Mouse (Mus musculus) CH12.LX (cell line): Measurements from ENCODE around the gene Cdc42ep1. TPM values are rescaled to one million over a fixed set of nuclear protein-coding genes. Genes with fewer than 3 reads are reported as not detected.

Source experiments
- DNase-seq: peaks from one replicate; pipeline ENCODE4 v3.0.0-alpha.2; 2013; ENCODE audit errors: extremely low read depth
- H3K27ac ChIP-seq: 2 replicates; pipeline ENCODE4 v1.5.1; 2012; ENCODE audit warnings: low read depth, mild to moderate bottlenecking, control low read depth, moderate library complexity; ENCODE audit not compliant: insufficient read depth
- H3K27me3 ChIP-seq: replicated peaks from 2 replicates; pipeline ENCODE3; 2012; ENCODE audit warnings: inconsistent platforms
- H3K36me3 ChIP-seq, 2 experiments: replicated peaks in 1 of 2; 2 replicates each; pipeline versions ENCODE3 to v1.6.1; 2012; ENCODE audit warnings: inconsistent platforms in 1 of 2, low read length in 1 of 2, mild to moderate bottlenecking in 1 of 2, mixed read lengths in 1 of 2, moderate library complexity in 1 of 2; ENCODE audit not compliant: control insufficient read depth in 1 of 2, insufficient read depth in 1 of 2
- H3K4me1 ChIP-seq, 2 experiments: 2 replicates each; pipeline ENCODE4 v1.6.1; 2012; ENCODE audit warnings: inconsistent platforms in 1 of 2, moderate library complexity in 1 of 2; ENCODE audit not compliant: insufficient read depth in 2 of 2, control insufficient read depth in 1 of 2
- H3K4me2 ChIP-seq: 2 replicates; pipeline ENCODE4 v1.6.1; 2012; ENCODE audit warnings: low read depth, mild to moderate bottlenecking, control low read depth; ENCODE audit not compliant: poor library complexity, insufficient read depth, severe bottlenecking
- H3K4me3 ChIP-seq, 3 experiments: fragments of 150-350 bp in 1 of 3; sonication (generic) in 1 of 3; replicated peaks in 1 of 3; 2 replicates each; pipeline versions ENCODE3 to v1.5.1; 2011 to 2012; ENCODE audit warnings: low read depth in 2 of 3, low read length in 2 of 3, mild to moderate bottlenecking in 2 of 3, moderate library complexity in 2 of 3, control low read depth in 1 of 3, improper control_type of control experiment in 1 of 3, inconsistent platforms in 1 of 3, mixed read lengths in 1 of 3; ENCODE audit not compliant: poor library complexity in 1 of 3
- H3K79me2 ChIP-seq: replicated peaks from 2 replicates; pipeline ENCODE4 v1.6.1; 2012; ENCODE audit warnings: mild to moderate bottlenecking, moderate library complexity; ENCODE audit not compliant: control insufficient read depth, poor library complexity, insufficient read depth, severe bottlenecking; ENCODE audit errors: extremely low read depth
- H3K9ac ChIP-seq: 2 replicates; pipeline ENCODE4 v1.6.1; 2012; ENCODE audit warnings: low read depth, mild to moderate bottlenecking, control low read depth, moderate library complexity; ENCODE audit not compliant: insufficient read depth
- H3K9me3 ChIP-seq: replicated peaks from 2 replicates; pipeline ENCODE3; 2012; ENCODE audit warnings: low read length, inconsistent platforms, mixed read lengths
- BHLHE40 ChIP-seq: IDR thresholded peaks from 2 replicates; pipeline ENCODE4 v1.6.1; 2011; ENCODE audit warnings: mild to moderate bottlenecking, low read depth, low read length, improper control_type of control experiment
- CHD2 ChIP-seq: IDR thresholded peaks from 2 replicates; pipeline ENCODE4 v1.6.1; 2011; ENCODE audit warnings: low read length, improper control_type of control experiment
- CTCF ChIP-seq, 2 experiments: IDR thresholded peaks in 1 of 2; conservative IDR thresholded peaks in 1 of 2; 2 replicates each; pipeline ENCODE4 v1.5.1; 2011 to 2012; ENCODE audit warnings: low read depth in 2 of 2, low read length in 2 of 2, improper control_type of control experiment in 1 of 2, inconsistent platforms in 1 of 2, mild to moderate bottlenecking in 1 of 2, moderate library complexity in 1 of 2
- E2F4 ChIP-seq: IDR thresholded peaks from 2 replicates; pipeline ENCODE4 v1.6.1; 2011; ENCODE audit warnings: low read depth, low read length, improper control_type of control experiment; ENCODE audit not compliant: insufficient replicate concordance
- GABPA ChIP-seq: IDR thresholded peaks from 2 replicates; pipeline ENCODE4 v1.6.1; 2012; ENCODE audit warnings: low read depth, low read length, improper control_type of control experiment, inconsistent platforms; ENCODE audit not compliant: insufficient replicate concordance
- POLR2A ChIP-seq: IDR thresholded peaks from 2 replicates; pipeline ENCODE4 v1.6.1; 2011; ENCODE audit warnings: low read depth, mild to moderate bottlenecking, improper control_type of control experiment, low read length
- RAD21 ChIP-seq: IDR thresholded peaks from 2 replicates; pipeline ENCODE4 v1.6.1; 2011; ENCODE audit warnings: low read depth, mild to moderate bottlenecking, low read length, improper control_type of control experiment, moderate library complexity
- RCOR1 ChIP-seq: conservative IDR thresholded peaks from 2 replicates; pipeline ENCODE4 v1.6.1; 2012; ENCODE audit warnings: low read depth, mild to moderate bottlenecking, inconsistent platforms, low read length, improper control_type of control experiment
- SIN3A ChIP-seq: IDR thresholded peaks from 2 replicates; pipeline ENCODE4 v1.6.1; 2012; ENCODE audit warnings: low read length, improper control_type of control experiment, inconsistent platforms
- TBP ChIP-seq: conservative IDR thresholded peaks from 2 replicates; pipeline ENCODE4 v1.6.1; 2011; ENCODE audit warnings: low read depth, low read length, improper control_type of control experiment
- USF1 ChIP-seq: IDR thresholded peaks from 2 replicates; pipeline ENCODE4 v1.6.1; 2014; ENCODE audit warnings: low read depth, mild to moderate bottlenecking, inconsistent platforms, low read length, improper control_type of control experiment
- USF2 ChIP-seq: conservative IDR thresholded peaks from 2 replicates; pipeline ENCODE4 v1.6.1; 2011; ENCODE audit warnings: low read depth, low read length, improper control_type of control experiment
- ZC3H11A ChIP-seq: IDR thresholded peaks from 2 replicates; pipeline ENCODE4 v1.6.1; 2012; ENCODE audit warnings: low read depth, mild to moderate bottlenecking, inconsistent platforms, low read length, improper control_type of control experiment
- ZKSCAN1 ChIP-seq: IDR thresholded peaks from 2 replicates; pipeline ENCODE4 v1.6.1; 2012; ENCODE audit warnings: low read depth, inconsistent platforms, low read length, improper control_type of control experiment, borderline replicate concordance
- dilution Hi-C: fragments of 300-500 bp; cut with MboI; formaldehyde crosslinking; loops from 2 replicates; pipeline ENCODE4 v1.14.3; 2020; ENCODE audit warnings: low sequenced_read_pairs; ENCODE audit not compliant: extremely low pct_unique_long_range_greater_than_20kb, extremely low pct_ligation_motif_present
- in situ Hi-C: fragments of 300-500 bp; cut with MboI; formaldehyde crosslinking; loops from 3 replicates; pipeline ENCODE4 v1.14.3; 2019; ENCODE audit warnings: low sequenced_read_pairs, low pct_ligation_motif_present, low pct_unique_long_range_greater_than_20kb, mixed read lengths
- polyA plus RNA-seq: library from polyadenylated mRNA; unstranded; fragments of >175 nt; gene quantifications from 2 replicates; pipeline ENCODE4 v1.2.1, GENCODE M21; 2012; ENCODE audit warnings: low read depth; ENCODE audit not compliant: insufficient read length
- total RNA-seq, 2 experiments: library from RNA; depleted of rRNA; stranded (reverse); fragments of 300-350 nt in 1 of 2; fragments of >200 nt in 1 of 2; gene quantifications; 2 replicates each; pipeline ENCODE4 v1.2.3; 2012 to 2014

The Cdc42ep1 gene
- total and polyA plus RNA-seq, 3 experiments = not detected

GRCm38 (mm10) chr15:78831720-78832657, 10.4 kb upstream of the Cdc42ep1 start:
- no peak overlapping the region for H3K4me2 ChIP-seq
- no peaks in the 10 kb centered on the region for H3K36me3 ChIP-seq
- H3K4me1 ChIP-seq = no peaks in the 10 kb centered on the region
- in situ Hi-C loops = no loop called here
- no peak overlapping the region for H3K9ac ChIP-seq
- TF ChIP-seq USF2 (no peak), RCOR1 (no peak), RAD21 (no peak), USF1 (no peak)
- TF ChIP-seq, all 38 proteins: peak for 0
- peaks cover 8% of the 10 kb centered on the region for H3K9me3 ChIP-seq
- no peaks in the 10 kb centered on the region for H3K79me2 ChIP-seq
- peaks cover 74% of the 10 kb centered on the region for H3K27me3 ChIP-seq
- H3K27ac ChIP-seq = no peak overlapping the region
- DNase-seq = no peak
- H3K4me3 ChIP-seq = no peak overlapping the region
- dilution Hi-C loops = loop anchor here (25.0 kb wide), 1 partner anchor 95 kb away; no protein-coding TSS in a partner anchor

DNA sequence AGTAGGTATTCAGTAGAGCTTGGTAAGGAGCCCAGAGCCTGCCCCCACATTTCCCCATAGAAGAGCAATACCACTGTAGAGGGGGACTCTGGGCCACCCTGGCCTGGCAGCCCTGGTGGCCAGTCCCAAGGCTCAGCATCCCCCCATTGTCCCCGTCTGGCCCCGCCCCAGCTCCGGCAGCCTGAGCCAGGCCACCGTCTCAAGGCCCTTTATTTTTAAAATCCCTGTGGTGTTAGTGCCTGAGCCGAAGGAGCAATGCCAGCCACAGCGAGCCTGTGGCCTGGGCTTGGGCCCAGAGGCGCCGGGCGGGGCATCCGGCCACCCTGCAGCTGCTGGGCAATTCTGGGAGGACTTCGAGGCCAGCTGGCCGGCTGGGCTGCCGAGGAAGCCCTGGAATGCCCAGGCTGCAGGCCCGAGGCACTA, 9.7 kb upstream of the Cdc42ep1 start:
- Histone ChIP-seq H3K79me2 (no peaks in the 10 kb centered on the region), H3K4me2 (no peak overlapping the region), H3K4me3 (no peak overlapping the region), H3K9ac (no peak overlapping the region), H3K27me3 (peaks cover 66% of the 10 kb centered on the region), H3K4me1 (no peaks in the 10 kb centered on the region), H3K36me3 (no peaks in the 10 kb centered on the region), H3K9me3 (peaks cover 8% of the 10 kb centered on the region), H3K27ac (no peak overlapping the region)
- no peak for DNase-seq
- dilution Hi-C loops (loop anchor here (25.0 kb wide), 1 partner anchor 95 kb away; no protein-coding TSS in a partner anchor), in situ Hi-C loops (no loop called here)
- no peak for TF ChIP-seq BHLHE40
- TF ChIP-seq SIN3A = no peak
- TF ChIP-seq GABPA = no peak
- TF ChIP-seq CTCF (conservative IDR thresholded peaks at IDR 0.05 in 1 of 2, IDR thresholded peaks at IDR 0.05 in 1 of 2; ENCODE audit: low read depth in 2 of 2, low read length in 2 of 2) = no peak
- no peak for TF ChIP-seq USF1
- no peak for TF ChIP-seq POLR2A
- TF ChIP-seq ZKSCAN1 = no peak
- no peak for TF ChIP-seq CHD2
- TF ChIP-seq ZC3H11A = no peak
- TF ChIP-seq E2F4 = no peak
- TF ChIP-seq TBP = no peak
- TF ChIP-seq, all 38 proteins: peak for 0
